In genomic region chr17:3397836-3398235, GRCm38 (mm10) we compare ENCODE assay signal across 15 mouse cellular contexts.
DNase-seq lines count a peak whose midpoint lies in the region; ATAC-seq and TF ChIP-seq lines count a peak whose summit lies in the region.
"Had no signal": no experiment of that assay in that cellular context is flagged by ENCODE, and none has a peak within 500 bp of the region (broad histone marks: within the 10 kb centered on the region; RNA-seq: fewer than 3 reads in every experiment).

No protein-coding gene starts in this region.

- peak overlapping the region; percentile 41 for H3K4me2 ChIP-seq in embryonic facial prominence, embryonic 13.5 days
- peak overlapping the region; percentile 9; the same call in 1 of the 2 replicates for H3K4me2 ChIP-seq in limb, embryonic 14.5 days (replicated peaks; ENCODE audit: low read depth, low read length, severe bottlenecking)
- H3K4me2 ChIP-seq: neural tube, embryonic 13.5 days had no signal

- TF ChIP-seq CTCF in embryonic fibroblast, embryonic 13.5 days (IDR thresholded peaks at IDR 0.05; ENCODE audit: borderline replicate concordance, insufficient read depth, low read length), result no peak

- intact Hi-C loops in heart, postnatal 25 days (cut with DNase I), result no loop called here

- peak overlapping the region; percentile 62 for H3K27ac ChIP-seq in embryonic facial prominence, embryonic 13.5 days
- H3K27ac ChIP-seq in embryonic facial prominence, embryonic 10.5 days (replicated peaks), result no peak overlapping the region
- 0 out of 2 replicates have a peak overlapping the region, but pooled peaks have one; percentile 36 for H3K27ac ChIP-seq in heart, embryonic 10.5 days
- peak overlapping the region; percentile 66 for H3K27ac ChIP-seq in embryonic fibroblast, embryonic 13.5 days (ENCODE audit: insufficient read depth, low read length)
- no peak overlapping the region for H3K27ac ChIP-seq in limb, embryonic 14.5 days (replicated peaks; ENCODE audit: low read depth, low read length)
- H3K27ac ChIP-seq: hindbrain, embryonic 10.5 days; neural tube, embryonic 13.5 days had no signal

- peak overlapping the region; percentile 20 for H3K4me3 ChIP-seq in embryonic facial prominence, embryonic 13.5 days
- H3K4me3 ChIP-seq in embryonic facial prominence, embryonic 10.5 days, result no peak overlapping the region
- H3K4me3 ChIP-seq in heart, embryonic 10.5 days, result no peak overlapping the region
- no peak overlapping the region for H3K4me3 ChIP-seq in embryonic fibroblast, embryonic 13.5 days (ENCODE audit: insufficient read depth, low read length)
- peak overlapping the region; percentile 11; the same call in 1 of the 2 replicates for H3K4me3 ChIP-seq in limb, embryonic 14.5 days (replicated peaks; ENCODE audit: low read length)
- H3K4me3 ChIP-seq: hindbrain, embryonic 10.5 days; neural tube, embryonic 13.5 days had no signal

- no peak for DNase-seq in embryonic facial prominence, embryonic 10.5 days (ENCODE audit: low spot score)
- DNase-seq in heart, embryonic 10.5 days (ENCODE audit: low spot score), result no peak
- no peak for DNase-seq in heart, postnatal 25 days (ENCODE audit: low spot score)
- no peak for DNase-seq in limb, embryonic 14.5 days (ENCODE audit: low spot score)
- DNase-seq in urinary bladder, adult 2 months (ENCODE audit: low spot score), result no peak
- DNase-seq in lung, postnatal 36 days, result no peak
- DNase-seq: adrenal gland, postnatal 14 days; cerebellum, adult 8-10 months; embryo, embryonic 11 days; lung, adult 2 months; right cerebral cortex, postnatal 4 days had no signal

- no peaks in the 10 kb centered on the region for H3K36me3 ChIP-seq in embryonic facial prominence, embryonic 13.5 days
- H3K36me3 ChIP-seq in embryonic facial prominence, embryonic 10.5 days (replicated peaks), result no peaks in the 10 kb centered on the region
- H3K36me3 ChIP-seq in heart, embryonic 10.5 days, result no peaks in the 10 kb centered on the region
- H3K36me3 ChIP-seq in limb, embryonic 14.5 days (ENCODE audit: control insufficient read depth, insufficient read depth, low read length), result no peaks in the 10 kb centered on the region
- H3K36me3 ChIP-seq: hindbrain, embryonic 10.5 days; neural tube, embryonic 13.5 days had no signal

- 48% methylated on average over 5 of the region's 5 CpGs for WGBS in embryonic facial prominence, embryonic 13.5 days
- WGBS in embryonic facial prominence, embryonic 10.5 days, result 66% methylated on average over 5 of the region's 5 CpGs
- WGBS in heart, embryonic 10.5 days, result 35% methylated on average over 5 of the region's 5 CpGs
- WGBS in limb, embryonic 14.5 days, result 38% methylated on average over 5 of the region's 5 CpGs

- H3K9ac ChIP-seq in embryonic facial prominence, embryonic 13.5 days, result peak overlapping the region; percentile 52; the same call in 1 of the 2 replicates
- H3K9ac ChIP-seq in limb, embryonic 14.5 days (ENCODE audit: low read depth, low read length, severe bottlenecking), result 0 out of 2 replicates have a peak overlapping the region, but pooled peaks have one; percentile 4
- H3K9ac ChIP-seq: neural tube, embryonic 13.5 days had no signal

- H3K27me3 ChIP-seq in embryonic facial prominence, embryonic 13.5 days, result no peaks in the 10 kb centered on the region
- H3K27me3 ChIP-seq in embryonic facial prominence, embryonic 10.5 days (replicated peaks; ENCODE audit: low read depth, poor library complexity, severe bottlenecking), result no peaks in the 10 kb centered on the region; the same call in 1 of the 2 replicates
- no peaks in the 10 kb centered on the region for H3K27me3 ChIP-seq in heart, embryonic 10.5 days (ENCODE audit: insufficient read depth, poor library complexity, severe bottlenecking)
- no peaks in the 10 kb centered on the region for H3K27me3 ChIP-seq in limb, embryonic 14.5 days (ENCODE audit: control insufficient read depth, insufficient read depth, low read length)
- H3K27me3 ChIP-seq: neural tube, embryonic 13.5 days had no signal

- ATAC-seq in embryonic facial prominence, embryonic 13.5 days (ENCODE audit: insufficient number of reproducible peaks, insufficient read depth, low FRiP score, low TSS enrichment, low read depth), result no peak
- no peak for ATAC-seq in limb, embryonic 14.5 days (ENCODE audit: low FRiP score, low read depth)

- no peaks in the 10 kb centered on the region for H3K9me3 ChIP-seq in embryonic facial prominence, embryonic 13.5 days
- no peaks in the 10 kb centered on the region for H3K9me3 ChIP-seq in embryonic facial prominence, embryonic 10.5 days
- H3K9me3 ChIP-seq in heart, embryonic 10.5 days, result no peaks in the 10 kb centered on the region
- H3K9me3 ChIP-seq in limb, embryonic 14.5 days (ENCODE audit: control insufficient read depth, low read length), result no peaks in the 10 kb centered on the region
- H3K9me3 ChIP-seq: hindbrain, embryonic 10.5 days; neural tube, embryonic 13.5 days had no signal

- TF ChIP-seq POLR2A in embryonic fibroblast, embryonic 13.5 days (IDR thresholded peaks at IDR 0.05; ENCODE audit: low read depth, low read length), result no peak
- TF ChIP-seq POLR2A in limb, embryonic 14.5 days (IDR thresholded peaks at IDR 0.05; ENCODE audit: borderline replicate concordance, extremely low read depth, insufficient read depth, insufficient read length), result no peak

- H3K4me1 ChIP-seq in embryonic facial prominence, embryonic 13.5 days, result peaks cover 29% of the 10 kb centered on the region
- H3K4me1 ChIP-seq in embryonic facial prominence, embryonic 10.5 days, result 0 out of 2 replicates have a peak, but pooled peaks cover 8% of the 10 kb centered on the region
- peaks cover 11% of the 10 kb centered on the region; the same call in 1 of the 2 replicates for H3K4me1 ChIP-seq in heart, embryonic 10.5 days
- peaks cover 14% of the 10 kb centered on the region for H3K4me1 ChIP-seq in embryonic fibroblast, embryonic 13.5 days (ENCODE audit: control insufficient read depth, insufficient read depth, low read length)
- H3K4me1 ChIP-seq in limb, embryonic 14.5 days (ENCODE audit: control insufficient read depth, insufficient read depth, low read length), result peaks cover 16% of the 10 kb centered on the region; the same call in 1 of the 2 replicates
- H3K4me1 ChIP-seq: hindbrain, embryonic 10.5 days had no signal

Comparison
In these comparisons a context has a peak if more than half of its experiments do, and no peak if none do; other contexts are left out.
1. H3K27ac ChIP-seq: peak in embryonic facial prominence, embryonic 13.5 days (single experiment), heart, embryonic 10.5 days (single experiment) and embryonic fibroblast, embryonic 13.5 days (single experiment); none in embryonic facial prominence, embryonic 10.5 days (single experiment) and limb, embryonic 14.5 days (single experiment).
2. H3K4me3 ChIP-seq: peak in embryonic facial prominence, embryonic 13.5 days (single experiment) and limb, embryonic 14.5 days (single experiment); none in embryonic facial prominence, embryonic 10.5 days (single experiment), heart, embryonic 10.5 days (single experiment) and embryonic fibroblast, embryonic 13.5 days (single experiment).